Mouse (Mus musculus): ENCODE measurements around the gene Rsc1a1.

DNA sequence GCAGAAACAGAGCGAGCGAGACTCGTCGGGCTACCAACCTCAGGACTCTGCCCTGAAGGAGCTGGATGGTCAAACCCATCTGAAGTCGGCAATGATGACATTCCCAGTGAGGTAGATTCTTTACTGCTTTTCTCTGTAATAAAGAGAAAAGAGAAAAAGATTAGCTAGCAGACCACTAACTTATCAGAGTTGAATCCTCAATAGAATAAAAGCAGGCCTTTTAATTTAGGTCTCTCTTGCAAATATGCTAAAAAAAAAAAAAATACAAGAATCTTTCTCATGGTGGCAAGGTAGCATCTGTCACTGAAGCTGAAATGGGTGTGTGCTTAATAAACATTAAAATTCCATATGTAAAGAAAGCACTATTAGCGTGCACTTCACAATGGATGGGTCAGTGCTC, at the start of gene Rsc1a1:
- TF ChIP-seq CTCF (IDR thresholded peaks at IDR 0.05; ENCODE audit: control insufficient read depth, insufficient read depth, insufficient replicate concordance, low read depth, low read length) (no peak), POLR2A (IDR thresholded peaks at IDR 0.05; ENCODE audit: control insufficient read depth, low read depth, low read length) (no peak)

Measured in testis, adult 2 months (tissue).